Mouse (Mus musculus): Measurements from ENCODE around the gene Zfp553. TPM values are rescaled to one million over a fixed set of nuclear protein-coding genes. Genes with fewer than 3 reads are reported as not detected.

Gene Zfp553
- polyA plus RNA-seq, 1 experiment, result 8.9 TPM

DNA sequence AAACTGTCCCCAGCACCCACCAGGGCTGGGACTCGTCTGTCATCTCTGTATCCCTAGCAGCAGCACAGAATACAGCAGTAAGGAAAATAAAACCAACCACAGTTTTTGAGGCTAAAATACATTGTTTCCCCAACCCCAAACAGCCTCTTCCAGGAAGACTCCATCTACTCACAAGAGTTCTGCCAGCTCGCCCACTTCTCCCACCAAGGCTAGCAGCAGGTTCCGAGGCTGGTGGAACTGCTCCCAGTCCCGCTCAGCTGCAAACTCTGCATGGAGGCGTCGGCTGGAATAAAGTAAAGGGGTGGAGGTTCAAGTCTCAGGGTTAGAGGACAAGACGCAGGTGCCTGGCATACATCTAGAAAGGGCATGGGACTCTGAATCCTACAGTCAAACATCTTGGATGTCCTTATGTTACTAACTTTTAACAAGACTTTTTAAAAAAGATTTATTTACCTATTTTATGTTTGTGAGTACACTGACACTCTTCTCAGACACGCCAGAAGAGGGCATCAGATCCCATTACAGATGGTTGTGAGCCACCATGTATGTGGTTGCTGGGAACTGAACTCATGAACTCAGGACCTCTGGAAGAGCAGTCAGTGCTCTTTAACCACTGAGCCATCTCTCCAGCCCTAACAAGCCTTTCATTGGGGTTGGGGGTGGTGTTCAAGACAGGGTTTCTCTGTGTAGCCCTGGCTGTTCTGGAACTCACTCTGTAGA, 26.5 kb downstream of the Zfp553 start:
- 68% methylated on average over 8 of the region's 8 CpGs for WGBS
- no peak overlapping the region for H3K4me3 ChIP-seq (replicated peaks; ENCODE audit: extremely low read depth, low read depth, low read length)
- H3K4me1 ChIP-seq (ENCODE audit: control insufficient read depth, insufficient read depth, low read length), result peaks cover 4% of the 10 kb centered on the region; the same call in 1 of the 2 replicates
- DNase-seq, result no peak
- TF ChIP-seq POLR2A (IDR thresholded peaks at IDR 0.05; ENCODE audit: borderline replicate concordance, extremely low read depth, low read depth, low read length) (no peak), CTCF (IDR thresholded peaks at IDR 0.05; ENCODE audit: insufficient read depth, low read length) (no peak)

DNA sequence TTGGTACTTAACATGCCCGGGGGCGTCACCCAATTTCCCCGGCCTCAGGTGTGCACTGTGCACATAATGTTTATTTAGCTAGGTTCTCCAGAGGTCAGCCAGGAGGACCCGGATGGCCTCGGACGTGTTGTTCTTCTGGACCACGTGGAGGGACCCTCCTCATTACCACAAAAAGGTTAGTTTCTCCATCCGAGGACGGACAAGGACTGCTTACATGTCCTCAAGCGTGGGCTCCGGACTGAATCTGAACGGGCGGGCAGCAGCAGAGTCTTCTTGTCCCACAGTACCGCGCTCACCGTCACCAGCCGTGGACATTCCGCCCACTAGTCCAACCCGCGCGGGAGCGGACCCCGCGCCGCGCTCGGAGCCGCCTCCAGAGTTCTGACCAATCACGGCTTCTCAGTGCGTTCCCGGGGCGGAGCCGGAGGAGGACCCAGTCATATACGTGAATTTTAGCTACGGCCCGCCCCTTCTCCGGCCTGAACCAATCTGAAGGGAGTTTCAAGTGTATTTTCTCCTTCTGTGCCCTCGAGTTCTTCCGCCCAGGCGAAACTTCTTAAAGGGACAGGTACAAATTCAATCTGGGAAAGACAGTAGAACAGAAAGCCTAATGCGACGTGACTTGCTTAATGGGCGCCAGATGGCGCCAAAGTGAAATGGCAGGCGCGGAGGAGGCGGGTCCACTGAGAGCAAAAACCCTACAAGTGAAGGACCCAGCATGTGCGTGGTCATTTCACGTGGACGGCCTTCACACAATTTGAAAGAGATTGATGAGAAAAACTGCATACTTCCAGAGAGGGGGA, 27.6 kb downstream of the Zfp553 start, which contains the start of gene Dctpp1:
TSS of gene Dctpp1 (minus strand) at position 401 of the 803 bp plus-strand sequence.
- H3K4me1 ChIP-seq (ENCODE audit: control insufficient read depth, insufficient read depth, low read length), result peaks cover 4% of the 10 kb centered on the region; the same call in 1 of the 2 replicates
- under 1% methylated on average over 50 of the region's 50 CpGs for WGBS
- peak within 1 kb of the TSS; percentile 81 for H3K4me3 ChIP-seq (replicated peaks; ENCODE audit: extremely low read depth, low read depth, low read length)
- DNase-seq, result peak; percentile 94
- peak; percentile 82; the same call in 1 of the 2 replicates for TF ChIP-seq POLR2A (IDR thresholded peaks at IDR 0.05; ENCODE audit: borderline replicate concordance, extremely low read depth, low read depth, low read length)
- peak; percentile 82 for TF ChIP-seq CTCF (IDR thresholded peaks at IDR 0.05; ENCODE audit: insufficient read depth, low read length)

GRCm38 (mm10) chr7:127262218-127262961, 29.5 kb downstream of the Zfp553 start:
- H3K4me3 ChIP-seq (replicated peaks; ENCODE audit: extremely low read depth, low read depth, low read length), result no peak overlapping the region
- TF ChIP-seq CTCF (IDR thresholded peaks at IDR 0.05; ENCODE audit: insufficient read depth, low read length) (no peak), POLR2A (IDR thresholded peaks at IDR 0.05; ENCODE audit: borderline replicate concordance, extremely low read depth, low read depth, low read length) (no peak)
- H3K4me1 ChIP-seq (ENCODE audit: control insufficient read depth, insufficient read depth, low read length), result peaks cover 4% of the 10 kb centered on the region; the same call in 1 of the 2 replicates
- WGBS, result 68% methylated on average over 10 of the region's 10 CpGs
- DNase-seq, result no peak

DNA sequence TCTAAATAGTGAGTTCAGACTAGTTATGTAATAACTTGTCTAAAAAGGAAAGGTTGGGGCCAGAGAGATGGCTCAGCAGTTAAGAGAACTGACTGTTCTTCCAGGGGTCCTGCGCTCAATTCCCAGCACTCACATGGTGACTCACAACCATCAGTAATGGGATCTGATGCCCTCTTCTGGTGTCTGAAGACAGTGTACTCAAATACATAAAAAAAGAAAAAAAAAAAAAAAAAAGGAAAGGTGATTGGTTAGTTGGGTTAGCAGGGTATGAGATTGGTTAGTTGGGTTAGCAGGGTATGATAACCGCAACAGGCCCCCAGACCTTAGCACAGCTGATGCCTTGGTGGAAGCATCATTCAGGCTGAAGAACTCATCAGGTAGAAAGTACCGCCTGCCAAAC, 30.7 kb downstream of the Zfp553 start:
- TF ChIP-seq POLR2A (IDR thresholded peaks at IDR 0.05; ENCODE audit: borderline replicate concordance, extremely low read depth, low read depth, low read length), result no peak
- TF ChIP-seq CTCF (IDR thresholded peaks at IDR 0.05; ENCODE audit: insufficient read depth, low read length), result no peak
- Histone ChIP-seq H3K4me3 (replicated peaks; ENCODE audit: extremely low read depth, low read depth, low read length) (no peak overlapping the region), H3K4me1 (ENCODE audit: control insufficient read depth, insufficient read depth, low read length) (peaks cover 4% of the 10 kb centered on the region; the same call in 1 of the 2 replicates)
- 88% methylated on average over 3 of the region's 3 CpGs for WGBS
- DNase-seq, result no peak

DNA sequence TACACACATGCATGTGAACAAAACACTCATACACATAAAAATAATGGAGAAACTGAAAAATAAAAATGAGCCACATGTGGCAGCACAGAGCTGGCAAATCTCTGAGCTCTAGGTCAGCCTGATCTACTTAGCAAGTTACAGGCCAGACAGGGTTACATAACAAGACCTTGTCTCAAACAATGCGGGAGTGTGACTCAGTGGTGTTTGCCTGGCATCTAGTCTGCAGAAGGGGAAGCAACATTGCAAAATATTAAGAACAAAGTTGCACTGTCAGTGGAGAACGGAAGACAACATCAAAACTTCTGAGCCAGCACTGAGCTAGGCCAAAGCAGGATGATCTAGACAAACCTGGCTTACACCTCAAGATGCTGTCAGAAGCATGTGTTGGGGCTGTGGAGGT, 37.4 kb downstream of the Zfp553 start:
- TF ChIP-seq POLR2A (IDR thresholded peaks at IDR 0.05; ENCODE audit: borderline replicate concordance, extremely low read depth, low read depth, low read length) (no peak), CTCF (IDR thresholded peaks at IDR 0.05; ENCODE audit: insufficient read depth, low read length) (no peak)

DNA sequence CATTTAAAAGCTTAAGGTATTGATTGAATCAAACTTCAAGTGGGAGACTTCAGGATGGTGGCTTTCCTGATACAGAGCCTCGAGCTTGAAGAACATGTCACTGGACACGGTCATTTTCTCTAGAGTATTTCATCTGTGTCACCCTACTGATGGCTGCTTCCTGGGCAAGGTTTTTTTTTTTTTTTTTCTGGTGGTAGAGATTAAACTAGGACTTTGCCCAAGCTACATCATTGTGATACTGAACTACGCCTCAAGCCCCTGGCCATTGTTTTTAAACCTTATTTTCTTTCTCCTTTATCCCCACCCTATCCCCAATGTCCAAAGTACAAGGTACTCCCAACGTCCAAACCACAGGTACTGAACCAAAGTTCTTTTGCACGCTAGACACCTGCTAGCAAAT, 37.8 kb downstream of the Zfp553 start:
- WGBS, result 86% methylated on average over 5 of the region's 5 CpGs
- H3K4me1 ChIP-seq (ENCODE audit: control insufficient read depth, insufficient read depth, low read length), result peaks cover 9% of the 10 kb centered on the region
- no peak overlapping the region for H3K4me3 ChIP-seq (replicated peaks; ENCODE audit: extremely low read depth, low read depth, low read length)
- DNase-seq, result no peak
- TF ChIP-seq CTCF (IDR thresholded peaks at IDR 0.05; ENCODE audit: insufficient read depth, low read length) (no peak), POLR2A (IDR thresholded peaks at IDR 0.05; ENCODE audit: borderline replicate concordance, extremely low read depth, low read depth, low read length) (no peak)

More for the DNA sequence above, 37.4 kb downstream of the Zfp553 start:
- DNase-seq, result no peak
- H3K4me1 ChIP-seq (ENCODE audit: control insufficient read depth, insufficient read depth, low read length), result peaks cover 9% of the 10 kb centered on the region
- no peak overlapping the region for H3K4me3 ChIP-seq (replicated peaks; ENCODE audit: extremely low read depth, low read depth, low read length)
- WGBS, result 60% methylated on average over 2 of the region's 2 CpGs

DNA sequence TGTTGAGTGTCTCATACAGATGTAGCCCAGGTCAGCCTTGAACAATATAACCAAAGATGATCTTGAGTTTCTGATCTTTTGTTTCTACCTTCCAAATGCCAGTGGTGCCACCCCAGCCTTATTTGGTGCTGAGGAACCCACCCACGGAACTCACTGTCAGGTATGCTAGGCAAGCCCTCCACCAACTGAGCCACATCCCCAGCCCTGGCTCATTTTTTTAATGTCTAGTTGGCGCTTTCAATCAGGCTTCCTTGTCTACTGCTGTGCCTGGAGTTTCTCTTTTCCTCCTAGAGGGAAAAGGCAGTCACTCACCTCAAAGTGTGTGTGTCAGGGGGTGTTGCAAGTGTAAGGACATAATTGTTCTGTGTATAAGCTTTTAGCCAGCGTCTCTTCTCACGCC, 38.2 kb downstream of the Zfp553 start:
- Histone ChIP-seq H3K4me3 (replicated peaks; ENCODE audit: extremely low read depth, low read depth, low read length) (no peak overlapping the region), H3K4me1 (ENCODE audit: control insufficient read depth, insufficient read depth, low read length) (peaks cover 9% of the 10 kb centered on the region)
- TF ChIP-seq POLR2A (IDR thresholded peaks at IDR 0.05; ENCODE audit: borderline replicate concordance, extremely low read depth, low read depth, low read length) (no peak), CTCF (IDR thresholded peaks at IDR 0.05; ENCODE audit: insufficient read depth, low read length) (no peak)
- 86% methylated on average over 4 of the region's 4 CpGs for WGBS
- DNase-seq, result no peak

DNA sequence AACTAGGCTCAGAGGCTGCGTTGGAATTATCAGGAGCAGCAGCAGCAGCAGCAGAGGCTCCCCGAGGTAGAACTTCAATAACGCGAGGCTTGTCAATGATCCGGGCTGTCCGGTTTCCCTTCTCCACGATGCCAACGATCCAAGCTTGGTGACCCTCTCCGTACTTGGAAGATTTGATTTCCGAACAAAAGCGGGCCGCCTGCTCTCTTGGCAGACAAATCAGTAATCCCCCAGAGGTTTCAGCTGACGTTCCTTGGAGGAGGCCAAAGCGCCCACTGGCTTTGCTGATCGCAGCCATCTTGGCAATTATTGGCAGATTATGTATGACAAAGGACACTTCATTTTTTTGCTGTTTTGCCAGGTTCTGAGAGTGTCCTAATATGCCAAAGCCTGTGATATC, 39.7 kb downstream of the Zfp553 start:
- Histone ChIP-seq H3K4me3 (replicated peaks; ENCODE audit: extremely low read depth, low read depth, low read length) (no peak overlapping the region), H3K4me1 (ENCODE audit: control insufficient read depth, insufficient read depth, low read length) (peaks cover 9% of the 10 kb centered on the region)
- WGBS, result 92% methylated on average over 15 of the region's 15 CpGs
- no peak for DNase-seq
- TF ChIP-seq POLR2A (IDR thresholded peaks at IDR 0.05; ENCODE audit: borderline replicate concordance, extremely low read depth, low read depth, low read length) (no peak), CTCF (IDR thresholded peaks at IDR 0.05; ENCODE audit: insufficient read depth, low read length) (no peak)

Measured in lung, adult 2 months (tissue).